Mouse (Mus musculus) embryonic fibroblast, embryonic 13.5 days (primary cell): ENCODE results near the gene Dhx16. TPM values are rescaled to one million over a fixed set of nuclear protein-coding genes. Genes with fewer than 3 reads are reported as not detected.
A peak's percentile ranks its signal among the peaks of the same experiment; 100 is the strongest.

Experiments
- H3K27ac ChIP-seq: 2 replicates; pipeline ENCODE4 v1.5.1; 2012; ENCODE audit warnings: low read length, control low read depth, inconsistent platforms; ENCODE audit not compliant: insufficient read depth
- H3K4me1 ChIP-seq: 2 replicates; pipeline ENCODE4 v1.6.1; 2011; ENCODE audit warnings: low read length; ENCODE audit not compliant: control insufficient read depth, insufficient read depth
- H3K4me3 ChIP-seq: 2 replicates; pipeline ENCODE4 v1.5.1; 2011; ENCODE audit warnings: mild to moderate bottlenecking, control low read depth, low read length; ENCODE audit not compliant: insufficient read depth
- CTCF ChIP-seq: IDR thresholded peaks from 2 replicates; pipeline ENCODE4 v1.5.1; 2011; ENCODE audit warnings: mild to moderate bottlenecking, control low read depth, low read length, moderate library complexity, borderline replicate concordance; ENCODE audit not compliant: insufficient read depth
- POLR2A ChIP-seq: IDR thresholded peaks from 2 replicates; pipeline ENCODE4 v1.6.1; 2011; ENCODE audit warnings: low read depth, mild to moderate bottlenecking, control low read depth, low read length, moderate library complexity
- polyA plus RNA-seq: library from polyadenylated mRNA; stranded (reverse); fragments of >200 nt; gene quantifications from 2 replicates; pipeline ENCODE4 v1.2.4, GENCODE M21; 2011; ENCODE audit warnings: low read depth; ENCODE audit not compliant: missing spikeins, insufficient read length

Dhx16 gene
- polyA plus RNA-seq, 1 experiment, result 41.1 TPM

DNA sequence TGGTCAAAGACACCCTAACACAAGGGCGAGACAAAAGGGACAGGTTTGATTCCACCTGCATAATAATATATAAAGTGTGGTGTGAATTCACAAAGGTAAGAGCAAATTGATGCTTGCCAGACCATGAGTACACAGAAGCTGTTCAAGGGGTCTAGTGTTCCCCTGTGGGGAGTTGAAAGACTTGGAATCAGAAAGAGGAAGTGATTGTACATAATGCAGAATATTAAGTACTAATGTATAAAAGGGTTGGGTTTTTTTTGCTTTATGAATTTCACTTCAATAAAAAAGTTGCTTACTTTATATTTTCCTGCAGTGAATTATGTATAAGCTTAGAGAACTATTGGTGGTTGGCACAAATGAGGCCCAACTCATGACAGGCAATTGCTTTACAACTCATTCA is 20.2 kb upstream of the Dhx16 start:
- H3K27ac ChIP-seq, result no peak overlapping the region
- no peak overlapping the region for H3K4me3 ChIP-seq
- TF ChIP-seq CTCF (no peak), POLR2A (no peak)
- H3K4me1 ChIP-seq, result peaks cover 5% of the 10 kb centered on the region

DNA sequence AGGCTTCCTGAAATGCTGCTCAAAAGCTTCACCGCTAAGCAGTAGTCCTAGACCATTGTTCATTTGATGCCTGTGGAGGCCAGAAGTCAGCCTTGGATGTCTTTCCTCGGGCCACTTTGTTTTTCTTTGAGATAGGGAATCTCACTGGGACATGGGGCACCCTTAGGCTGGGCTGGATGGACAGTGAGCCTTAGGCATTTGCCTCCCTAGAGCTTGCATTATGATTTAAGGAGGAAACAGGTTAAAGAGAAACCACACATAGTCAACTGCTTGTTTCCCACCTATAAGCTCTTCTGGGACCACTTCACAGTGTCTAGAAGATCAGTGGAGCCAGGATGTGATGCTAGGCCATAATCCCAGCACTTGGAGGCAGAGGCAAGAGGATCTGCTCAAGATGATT is 19.8 kb upstream of the Dhx16 start:
- TF ChIP-seq POLR2A (no peak), CTCF (no peak)

DNA sequence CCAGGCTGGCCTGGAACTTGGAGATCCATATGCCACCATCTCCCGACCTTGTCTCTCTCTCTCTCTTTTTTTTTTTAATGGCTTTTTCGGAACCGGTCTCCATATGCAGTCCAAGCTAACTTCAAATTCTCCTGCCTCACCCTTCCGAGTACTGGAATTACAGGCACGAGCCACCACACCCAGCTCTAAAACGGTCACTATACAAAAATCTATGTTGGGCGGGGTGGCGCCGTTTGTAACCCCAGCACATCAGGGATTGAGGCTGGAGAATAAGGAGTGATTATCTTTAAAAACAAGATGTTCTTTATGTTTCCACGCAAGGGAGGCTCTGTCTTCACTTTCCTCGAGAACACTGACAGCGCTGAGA is 18.8 kb upstream of the Dhx16 start:
- TF ChIP-seq CTCF (no peak), POLR2A (no peak; the same call in 1 of the 2 replicates)
- H3K27ac ChIP-seq, result peak overlapping the region; percentile 77
- peaks cover 12% of the 10 kb centered on the region for H3K4me1 ChIP-seq
- 0 out of 2 replicates have a peak overlapping the region, but pooled peaks have one; percentile 70 for H3K4me3 ChIP-seq

More for the DNA sequence above, 19.8 kb upstream of the Dhx16 start:
- H3K4me1 ChIP-seq, result peaks cover 9% of the 10 kb centered on the region
- H3K27ac ChIP-seq, result no peak overlapping the region
- H3K4me3 ChIP-seq, result no peak overlapping the region

DNA sequence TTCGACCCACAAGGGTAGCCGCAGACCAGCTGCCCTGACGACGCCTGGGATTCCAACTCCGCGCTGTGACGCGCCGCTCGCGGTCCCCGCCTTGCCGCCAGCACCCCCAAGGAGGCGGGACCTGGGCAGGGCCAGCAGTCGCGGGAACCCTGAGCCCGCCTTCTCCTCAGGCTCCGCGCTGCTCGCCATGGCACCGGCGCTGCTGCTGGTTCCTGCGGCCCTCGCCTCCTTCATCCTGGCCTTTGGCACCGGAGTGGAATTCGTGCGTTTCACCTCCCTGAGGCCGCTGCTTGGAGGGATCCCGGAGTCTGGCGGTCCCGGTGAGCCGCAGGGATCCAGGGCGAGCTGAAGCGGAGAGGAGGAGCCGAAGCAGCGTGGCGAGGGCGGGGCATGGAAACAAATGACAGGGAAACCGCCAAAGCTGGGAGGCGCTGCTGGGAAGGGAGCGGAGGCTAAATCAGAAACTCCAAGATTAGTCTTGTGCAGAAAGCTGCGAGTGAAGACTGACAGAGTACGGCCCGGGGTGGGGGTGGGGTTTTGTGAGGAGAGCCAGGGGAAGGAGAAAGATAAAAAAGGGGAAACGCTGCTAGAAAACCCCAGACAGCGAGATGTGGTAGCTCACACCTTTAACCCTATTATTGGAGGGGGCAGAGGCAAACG is 18.3 kb upstream of the Dhx16 start, which contains the start of gene Nrm:
Gene Nrm (plus strand): TSS at position 121 of the 660 bp plus-strand sequence.
- H3K4me1 ChIP-seq, result peaks cover 12% of the 10 kb centered on the region
- TF ChIP-seq POLR2A (peak; percentile 76), CTCF (no peak; the same call in 1 of the 2 replicates)
- peak within 1 kb of the TSS; percentile 81 for H3K27ac ChIP-seq
- peak within 1 kb of the TSS; percentile 70 for H3K4me3 ChIP-seq

DNA sequence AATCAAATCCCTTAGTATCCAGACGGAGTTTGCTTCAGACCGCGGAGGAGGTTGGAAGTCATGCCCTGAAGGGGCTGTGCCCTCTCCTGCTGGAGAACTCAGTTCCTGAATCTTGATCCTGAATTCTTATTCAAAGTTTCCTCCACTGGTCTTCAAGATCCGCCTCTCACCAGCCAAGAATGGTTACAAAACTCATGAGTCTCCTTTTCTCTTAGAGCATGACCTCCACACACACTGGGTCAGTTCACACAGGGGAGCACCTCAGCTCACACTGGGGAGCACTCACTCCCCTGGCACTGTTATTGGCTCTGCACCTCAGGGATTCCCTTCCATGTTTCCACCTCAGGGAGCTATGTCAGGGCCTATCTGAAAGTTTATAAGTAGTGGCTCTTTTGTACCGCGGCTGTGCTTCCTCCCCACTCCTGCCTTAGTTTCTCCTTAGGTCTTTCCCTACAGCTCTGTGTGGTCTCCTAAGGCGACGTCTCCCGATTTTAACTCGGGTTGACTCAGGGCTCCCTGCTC is 14.7 kb upstream of the Dhx16 start:
- peak overlapping the region; percentile 95 for H3K4me3 ChIP-seq
- H3K4me1 ChIP-seq, result peaks cover 12% of the 10 kb centered on the region
- H3K27ac ChIP-seq, result peak overlapping the region; percentile 99

DNA sequence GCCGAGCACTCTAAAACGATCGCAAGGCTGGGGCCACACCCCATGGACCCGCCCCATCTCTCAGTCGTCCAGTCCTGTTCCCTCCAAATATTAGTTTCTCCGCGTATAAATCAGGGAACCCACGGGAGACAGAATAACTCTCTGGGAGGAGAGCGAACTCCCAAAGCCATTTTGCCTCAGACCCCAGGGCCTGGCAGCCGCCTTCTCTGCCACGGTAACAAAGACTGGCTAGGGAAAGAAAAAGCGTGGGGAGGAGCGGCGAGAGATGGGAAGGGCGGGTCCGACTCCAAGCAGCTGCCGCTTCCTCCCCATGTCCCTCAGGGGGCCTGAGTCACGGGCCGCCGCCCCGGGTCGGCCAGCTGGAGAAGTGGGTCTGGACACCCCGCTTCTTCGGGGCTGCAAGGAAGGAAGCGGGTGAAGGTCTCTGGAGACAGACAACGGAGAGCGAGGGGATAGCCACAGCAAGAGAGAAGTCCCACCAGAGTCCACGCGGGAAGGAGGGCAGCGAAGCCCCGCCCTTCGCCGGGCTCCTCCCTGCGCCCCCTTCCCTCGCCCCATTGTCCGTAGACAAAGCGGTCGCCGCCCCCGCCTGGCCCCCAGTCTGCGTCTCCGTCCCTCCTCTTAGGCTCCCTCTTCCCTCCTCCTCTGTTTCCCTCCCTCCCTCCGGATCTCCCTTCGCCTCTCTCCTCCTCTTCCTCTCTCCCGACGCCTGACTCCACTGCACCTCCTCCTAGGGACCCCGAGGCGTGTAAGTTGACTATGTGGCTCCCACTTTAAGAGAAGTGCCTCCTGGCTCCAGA is 13.9 kb upstream of the Dhx16 start, which contains the start of gene Ppp1r18:
Gene Ppp1r18 (plus strand): TSS at position 113 of the 800 bp plus-strand sequence.
- peaks cover 9% of the 10 kb centered on the region for H3K4me1 ChIP-seq
- peak; percentile 88 for TF ChIP-seq POLR2A
- no peak for TF ChIP-seq CTCF
- H3K27ac ChIP-seq, result peak within 1 kb of the TSS; percentile 99
- H3K4me3 ChIP-seq, result peak within 1 kb of the TSS; percentile 95

More for the DNA sequence above, 14.7 kb upstream of the Dhx16 start:
- no peak for TF ChIP-seq CTCF
- TF ChIP-seq POLR2A, result peak; percentile 46; the same call in 1 of the 2 replicates

DNA sequence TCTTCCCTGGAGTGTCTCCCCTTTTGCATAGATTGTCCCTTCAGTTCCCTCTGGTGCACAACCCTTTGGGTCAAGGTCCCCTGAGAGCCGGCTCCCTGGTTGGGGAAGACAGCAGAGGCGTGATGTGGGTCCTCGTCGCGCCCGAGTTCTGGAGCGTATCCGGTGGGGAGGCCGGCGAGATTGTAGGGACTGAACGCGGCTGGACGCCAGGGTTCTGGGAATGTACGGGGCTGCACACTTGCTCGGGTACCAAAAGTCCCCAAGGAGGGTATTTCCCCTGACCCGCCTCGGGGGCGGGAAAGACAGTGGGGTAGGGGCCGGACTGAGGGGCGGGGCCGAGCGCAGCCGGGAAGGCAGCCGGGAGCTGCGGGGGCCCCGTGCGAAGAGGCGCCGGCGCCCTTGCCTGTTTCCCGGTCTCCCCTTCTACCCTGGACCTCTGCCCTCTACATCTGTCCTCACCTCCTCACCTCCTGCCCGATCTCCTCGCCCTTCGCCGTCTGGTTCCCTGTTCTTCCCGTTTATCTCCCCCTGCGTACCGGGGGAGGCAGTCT is 13.3 kb upstream of the Dhx16 start:
- H3K4me1 ChIP-seq, result peaks cover 9% of the 10 kb centered on the region
- TF ChIP-seq POLR2A (peak; percentile 77), CTCF (no peak)
- H3K4me3 ChIP-seq, result peak overlapping the region; percentile 95
- H3K27ac ChIP-seq, result peak overlapping the region; percentile 99

DNA sequence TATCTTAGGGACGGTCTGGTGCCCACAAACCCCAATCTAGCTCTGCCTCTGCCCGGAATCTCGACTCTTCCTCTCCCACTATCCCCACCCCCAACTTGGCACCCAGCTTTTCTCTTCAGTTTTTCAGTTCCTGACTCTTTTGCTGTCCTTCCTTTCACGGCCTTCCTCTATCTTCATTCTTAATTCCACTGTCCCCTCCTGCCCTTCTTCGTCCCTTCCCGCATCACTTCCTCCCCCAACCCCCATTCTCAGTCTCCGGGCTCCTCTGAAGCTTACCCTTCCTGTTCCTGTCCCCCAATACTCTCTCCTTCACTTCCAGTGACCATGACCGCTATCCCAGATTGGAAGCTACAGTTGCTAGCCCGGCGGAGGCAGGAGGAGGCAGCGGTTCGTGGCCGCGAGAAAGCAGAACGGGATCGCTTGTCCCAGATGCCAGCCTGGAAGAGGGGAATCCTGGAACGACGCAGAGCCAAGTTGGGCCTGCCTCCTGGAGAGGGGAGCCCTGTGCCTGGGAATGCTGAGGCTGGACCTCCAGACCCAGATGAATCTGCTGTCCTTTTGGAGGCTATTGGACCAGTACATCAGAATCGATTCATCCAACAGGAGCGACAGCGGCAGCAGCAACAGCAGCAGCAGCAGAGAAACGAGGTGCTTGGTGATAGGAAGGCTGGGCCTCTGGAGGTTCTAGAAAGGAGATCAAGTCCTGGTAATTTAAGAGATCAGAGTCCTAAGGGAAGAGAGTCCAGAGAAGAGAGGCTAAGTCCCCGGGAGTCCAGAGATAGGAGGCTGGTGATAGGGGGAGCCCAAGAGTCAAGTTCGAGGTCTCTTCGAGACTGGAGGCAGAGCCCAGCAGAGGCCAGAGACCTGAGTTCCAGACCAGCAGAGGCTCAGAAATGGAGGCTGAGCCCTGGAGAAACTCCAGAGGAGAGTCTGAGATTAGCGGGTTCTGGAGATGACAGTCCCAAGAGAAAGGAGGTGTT is 12.4 kb upstream of the Dhx16 start:
- TF ChIP-seq POLR2A, result 0 out of 2 replicates have a peak, but pooled peaks have one; percentile 11
- TF ChIP-seq CTCF, result no peak
- Histone ChIP-seq H3K4me3 (peak overlapping the region; percentile 95), H3K27ac (peak overlapping the region; percentile 99), H3K4me1 (peaks cover 7% of the 10 kb centered on the region; the same call in 1 of the 2 replicates)
